ENCODE assay signal across 8 mouse cellular contexts in the genomic region with DNA sequence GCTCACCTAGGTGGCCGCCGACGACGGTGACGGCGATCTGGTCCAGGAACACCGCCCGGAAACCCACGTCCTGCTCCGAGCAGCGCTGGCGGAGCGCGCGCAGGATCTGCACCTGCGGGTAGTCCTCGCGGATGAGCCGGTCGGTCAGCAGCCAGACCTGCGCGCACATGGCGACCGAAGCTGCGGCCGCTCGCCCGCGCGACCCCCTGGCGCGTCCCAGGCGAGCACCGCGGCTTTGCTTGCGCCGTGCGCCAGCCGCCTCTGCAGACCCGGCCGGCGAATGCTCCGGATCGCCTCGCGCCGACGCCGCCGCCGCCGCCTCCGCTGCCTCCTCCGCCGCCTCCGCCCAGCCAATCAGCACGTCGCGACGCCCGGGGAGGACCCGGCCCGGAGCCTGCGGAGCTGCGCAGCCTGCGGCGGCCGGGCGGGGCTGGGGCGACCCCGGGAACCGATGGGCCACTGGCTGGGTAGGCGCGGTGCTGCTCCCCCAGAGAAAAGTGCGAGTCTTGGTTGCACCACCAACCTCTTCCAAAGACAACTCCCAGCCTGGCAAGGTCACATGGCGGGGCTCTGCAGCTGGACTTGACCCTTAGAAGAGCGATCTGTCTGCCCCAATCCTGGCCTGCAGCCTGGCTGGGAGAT. TPM values are rescaled to one million over a fixed set of nuclear protein-coding genes. Genes with fewer than 3 reads are reported as not detected.
DNase-seq lines count a peak whose midpoint lies in the region; ATAC-seq and TF ChIP-seq lines count a peak whose summit lies in the region.

A gene (minus strand): TSS at position 338 of the 642 bp plus-strand sequence.

- peak within 1 kb of the TSS; percentile 69 for H3K4me3 ChIP-seq in ES-Bruce4 (ENCODE audit: low read depth, low read length)
- H3K4me3 ChIP-seq in cerebellum, adult 2 months (replicated peaks; ENCODE audit: insufficient read depth, low read depth, low read length) = peak within 1 kb of the TSS; percentile 50
- peak within 1 kb of the TSS; percentile 40 for H3K4me3 ChIP-seq in liver, postnatal 0 days (ENCODE audit: low read depth, low read length)
- peak within 1 kb of the TSS; percentile 67 for H3K4me3 ChIP-seq in neural tube, embryonic 15.5 days (replicated peaks)

- H3K27me3 ChIP-seq in ES-Bruce4 (ENCODE audit: control insufficient read depth, insufficient read depth, low read length, poor library complexity, severe bottlenecking) = peaks cover 5% of the 10 kb centered on the region
- H3K27me3 ChIP-seq in cerebellum, adult 2 months (ENCODE audit: control insufficient read depth, insufficient read depth, low read length) = no peaks in the 10 kb centered on the region
- peaks cover 35% of the 10 kb centered on the region for H3K27me3 ChIP-seq in liver, postnatal 0 days (ENCODE audit: insufficient read depth, low read length)
- peaks cover 6% of the 10 kb centered on the region; the same call in 1 of the 2 replicates for H3K27me3 ChIP-seq in neural tube, embryonic 15.5 days (replicated peaks)

- WGBS in cerebellum, adult 2 months = under 1% methylated on average over 77 of the region's 77 CpGs
- WGBS in liver, postnatal 0 days (ENCODE audit: insufficient replicate concordance) = under 1% methylated on average over 68 of the region's 77 CpGs
- whole genome bisulfite sequencing in neural tube, embryonic 15.5 days = under 1% methylated on average over 55 of the region's 77 CpGs

- peak; percentile 62; the same call in 1 of the 2 replicates for ATAC-seq in liver, postnatal 0 days
- peak; percentile 93 for ATAC-seq in neural tube, embryonic 15.5 days (ENCODE audit: low FRiP score)

- no peak for TF ChIP-seq EP300 in ES-Bruce4 (IDR thresholded peaks at IDR 0.05; ENCODE audit: insufficient read depth, low read depth, low read length)
- TF ChIP-seq EP300 in liver, postnatal 0 days (IDR thresholded peaks at IDR 0.05; ENCODE audit: low read depth) = no peak

- peak within 1 kb of the TSS; percentile 75 for H3K4me2 ChIP-seq in liver, postnatal 0 days (ENCODE audit: low read depth, low read length)
- H3K4me2 ChIP-seq in neural tube, embryonic 15.5 days = peak within 1 kb of the TSS; percentile 81

- TF ChIP-seq CTCF in ES-Bruce4 (IDR thresholded peaks at IDR 0.05; ENCODE audit: low read depth, low read length) = no peak
- no peak for TF ChIP-seq CTCF in cerebellum, adult 2 months (IDR thresholded peaks at IDR 0.05; ENCODE audit: borderline replicate concordance, insufficient read depth, low read depth, low read length)
- no peak for TF ChIP-seq CTCF in liver, postnatal 0 days (IDR thresholded peaks at IDR 0.05; ENCODE audit: low read depth)

- H3K36me3 ChIP-seq in ES-Bruce4 (ENCODE audit: control insufficient read depth, insufficient read depth, low read length, poor library complexity, severe bottlenecking) = no peaks in the 10 kb centered on the region
- no peaks in the 10 kb centered on the region for H3K36me3 ChIP-seq in liver, postnatal 0 days (replicated peaks; ENCODE audit: insufficient read depth, low read length)
- no peaks in the 10 kb centered on the region for H3K36me3 ChIP-seq in neural tube, embryonic 15.5 days

- peaks cover 2% of the 10 kb centered on the region for H3K4me1 ChIP-seq in ES-Bruce4 (ENCODE audit: control insufficient read depth, insufficient read depth, low read length)
- H3K4me1 ChIP-seq in cerebellum, adult 2 months (ENCODE audit: control insufficient read depth, insufficient read depth, low read length) = peaks cover 8% of the 10 kb centered on the region; the same call in 1 of the 2 replicates
- H3K4me1 ChIP-seq in liver, postnatal 0 days (ENCODE audit: insufficient read depth) = no peaks in the 10 kb centered on the region
- H3K4me1 ChIP-seq in neural tube, embryonic 15.5 days = peaks cover 22% of the 10 kb centered on the region

- no peak within 1 kb of the TSS for H3K27ac ChIP-seq in ES-Bruce4 (ENCODE audit: insufficient read depth, low read length)
- peak within 1 kb of the TSS; percentile 16; the same call in 1 of the 2 replicates for H3K27ac ChIP-seq in cerebellum, adult 2 months (ENCODE audit: insufficient read depth, low read length)
- no peak within 1 kb of the TSS for H3K27ac ChIP-seq in liver, postnatal 0 days (ENCODE audit: low read depth)
- H3K27ac ChIP-seq in neural tube, embryonic 15.5 days (replicated peaks) = peak within 1 kb of the TSS; percentile 87

- no peaks in the 10 kb centered on the region; the same call in 1 of the 2 replicates for H3K9me3 ChIP-seq in ES-Bruce4 (replicated peaks; ENCODE audit: control insufficient read depth, insufficient read depth, low read length, poor library complexity, severe bottlenecking)
- H3K9me3 ChIP-seq in liver, postnatal 0 days (ENCODE audit: low read length) = peaks cover 2% of the 10 kb centered on the region; the same call in 1 of the 2 replicates
- no peaks in the 10 kb centered on the region for H3K9me3 ChIP-seq in neural tube, embryonic 15.5 days (replicated peaks)

- TF ChIP-seq POLR2A in ES-Bruce4 (IDR thresholded peaks at IDR 0.05; ENCODE audit: insufficient read depth, low read length) = no peak
- peak; percentile 66 for TF ChIP-seq POLR2A in cerebellum, adult 2 months (IDR thresholded peaks at IDR 0.05; ENCODE audit: borderline replicate concordance, insufficient read depth, low read length)

- peak; percentile 87 to 88 for DNase-seq in cerebellum, adult 2 months
- DNase-seq in forelimb bud, embryonic 11.5 days (ENCODE audit: low read depth, low spot score) = peak; percentile 23
- DNase-seq in heart, postnatal 25 days (ENCODE audit: low spot score) = peak; percentile 28
- DNase-seq in layer of hippocampus, adult 18-20 months (ENCODE audit: low spot score in 2 of 2) = peak; percentile 48 to 63
- peak; percentile 46 for DNase-seq in liver, postnatal 0 days
- DNase-seq in testis, postnatal 14 days (ENCODE audit: low spot score) = peak; percentile 68

- peak within 1 kb of the TSS; percentile 56 for H3K9ac ChIP-seq in ES-Bruce4 (ENCODE audit: low read depth, poor library complexity, severe bottlenecking)
- H3K9ac ChIP-seq in liver, postnatal 0 days (replicated peaks) = no peak within 1 kb of the TSS
- H3K9ac ChIP-seq in neural tube, embryonic 15.5 days (replicated peaks) = peak within 1 kb of the TSS; percentile 72

- intact Hi-C loops in heart, postnatal 25 days (cut with DNase I) = no loop called here

RNA-seq across cellular contexts. Expression of the gene that starts here (rescaled TPM):
- 3.3 and 5.5 TPM in 2 replicates for polyA plus RNA-seq in ES-Bruce4 (2011; ENCODE audit: insufficient read depth, insufficient read length, low read depth, missing spikeins)
- 35.4 and 39.2 TPM in 2 replicates for polyA plus RNA-seq in cerebellum, adult 2 months (2012; rRNA removed)
- under 1 TPM; 0.31 to 0.67 TPM for total RNA-seq in heart, postnatal 25 days (2021)
- total RNA-seq in layer of hippocampus, adult 18-20 months (2021) = 10 to 100 TPM; 12.1 to 12.4 TPM
- polyA plus RNA-seq in liver, postnatal 0 days (2015; fragmentation: Nextera tagmentation; extraction: Ambion mirVana) = not detected in 2 replicates
- 26.6 and 29.9 TPM in 2 replicates for polyA plus RNA-seq in neural tube, embryonic 15.5 days (2015; fragmentation: Nextera tagmentation; extraction: Ambion mirVana)

Comparison
In these comparisons a context has a peak if more than half of its experiments do, and no peak if none do; other contexts are left out.
1. RNA of the gene that starts here (total RNA-seq): 12.1 to 12.4 TPM in layer of hippocampus, adult 18-20 months; 0.31 to 0.67 TPM in heart, postnatal 25 days; every median in the first group is over 4 times any median in the second.
2. Peak in DNase-seq in heart, postnatal 25 days; RNA of the gene not detected or under 1 TPM.
3. Peak in DNase-seq, ATAC-seq, H3K4me3 ChIP-seq and H3K4me2 ChIP-seq in liver, postnatal 0 days; RNA of the gene not detected or under 1 TPM.
4. H3K27ac ChIP-seq: peak in cerebellum, adult 2 months (single experiment) and neural tube, embryonic 15.5 days (single experiment); none in ES-Bruce4 (single experiment) and liver, postnatal 0 days (single experiment).
5. DNase-seq: peak in every context shown above with its lines; median percentile 88 in cerebellum, adult 2 months; 68 in testis, postnatal 14 days; 56 in layer of hippocampus, adult 18-20 months; 46 in liver, postnatal 0 days; 28 in heart, postnatal 25 days; 23 in forelimb bud, embryonic 11.5 days.
6. Peak in every context shown above with its lines, with median percentiles within 50 percentile points of each other: H3K4me3 ChIP-seq.